ENCODE assay signal across 18 mouse cellular contexts in genomic region chr2:78965396-78965795, GRCm38 (mm10).
A peak's percentile ranks its signal among the peaks of the same experiment; 100 is the strongest.
DNase-seq lines count a peak whose midpoint lies in the region; ATAC-seq and TF ChIP-seq lines count a peak whose summit lies in the region.
"Had no signal": no experiment of that assay in that cellular context is flagged by ENCODE, and none has a peak within 500 bp of the region (broad histone marks: within the 10 kb centered on the region; RNA-seq: fewer than 3 reads in every experiment).

No protein-coding gene starts in this region.

- no peak overlapping the region for H3K4me3 ChIP-seq in hindbrain, postnatal 0 days (ENCODE audit: low read length)
- no peak overlapping the region for H3K4me3 ChIP-seq in hindbrain, embryonic 12.5 days
- H3K4me3 ChIP-seq in CH12.LX (replicated peaks in 1 of 3; ENCODE audit: low read depth in 2 of 3, low read length in 2 of 3, poor library complexity in 1 of 3): no peak overlapping the region
- H3K4me3 ChIP-seq: embryonic facial prominence, embryonic 15.5 days; erythroblast, embryonic 14.5 days; forebrain, embryonic 10.5 days; heart, embryonic 12.5 days; hindbrain, embryonic 13.5 days; intestine, embryonic 15.5 days had no signal

- H3K4me1 ChIP-seq in hindbrain, postnatal 0 days (ENCODE audit: insufficient read depth, low read length): 0 out of 2 replicates have a peak, but pooled peaks cover 5% of the 10 kb centered on the region
- H3K4me1 ChIP-seq in hindbrain, embryonic 12.5 days: peaks cover 11% of the 10 kb centered on the region
- H3K4me1 ChIP-seq in CH12.LX (ENCODE audit: control insufficient read depth in 1 of 2, insufficient read depth in 2 of 2): peaks cover 18 to 48% of the 10 kb centered on the region in 2 experiments
- H3K4me1 ChIP-seq: intestine, embryonic 15.5 days had no signal

- TF ChIP-seq CTCF in hindbrain, postnatal 0 days (IDR thresholded peaks at IDR 0.05; ENCODE audit: low read depth): no peak
- no peak for TF ChIP-seq CTCF in CH12.LX (conservative IDR thresholded peaks at IDR 0.05 in 1 of 2, IDR thresholded peaks at IDR 0.05 in 1 of 2; ENCODE audit: low read depth in 2 of 2, low read length in 2 of 2)

- ATAC-seq in hindbrain, postnatal 0 days: no peak
- ATAC-seq in hindbrain, embryonic 12.5 days (ENCODE audit: low FRiP score): no peak
- ATAC-seq: forebrain, embryonic 14.5 days; intestine, embryonic 15.5 days had no signal

- H3K4me2 ChIP-seq in hindbrain, postnatal 0 days (ENCODE audit: low read depth, low read length): no peak overlapping the region
- no peak overlapping the region for H3K4me2 ChIP-seq in hindbrain, embryonic 12.5 days (replicated peaks)
- peak overlapping the region; percentile 51; the same call in 1 of the 2 replicates for H3K4me2 ChIP-seq in CH12.LX (ENCODE audit: insufficient read depth, low read depth, poor library complexity, severe bottlenecking)
- H3K4me2 ChIP-seq: embryonic facial prominence, embryonic 15.5 days; heart, embryonic 12.5 days; hindbrain, embryonic 13.5 days; intestine, embryonic 15.5 days had no signal

- H3K27ac ChIP-seq in hindbrain, postnatal 0 days: no peak overlapping the region
- no peak overlapping the region for H3K27ac ChIP-seq in hindbrain, embryonic 12.5 days
- peak overlapping the region; percentile 86; the same call in 1 of the 2 replicates for H3K27ac ChIP-seq in CH12.LX (ENCODE audit: insufficient read depth, low read depth)
- H3K27ac ChIP-seq: embryonic facial prominence, embryonic 15.5 days; forebrain, embryonic 10.5 days; hindbrain, embryonic 13.5 days; intestine, embryonic 15.5 days had no signal

- H3K27me3 ChIP-seq in hindbrain, postnatal 0 days (ENCODE audit: insufficient read depth, low read length): no peaks in the 10 kb centered on the region
- H3K27me3 ChIP-seq in hindbrain, embryonic 12.5 days: no peaks in the 10 kb centered on the region
- no peaks in the 10 kb centered on the region for H3K27me3 ChIP-seq in CH12.LX (replicated peaks)
- H3K27me3 ChIP-seq: embryonic facial prominence, embryonic 15.5 days; heart, embryonic 12.5 days; hindbrain, embryonic 13.5 days; intestine, embryonic 15.5 days had no signal

- H3K79me2 ChIP-seq in CH12.LX (replicated peaks; ENCODE audit: control insufficient read depth, extremely low read depth, insufficient read depth, poor library complexity, severe bottlenecking): no peaks in the 10 kb centered on the region

- no peaks in the 10 kb centered on the region for H3K36me3 ChIP-seq in hindbrain, postnatal 0 days (ENCODE audit: insufficient read depth, low read length)
- no peaks in the 10 kb centered on the region for H3K36me3 ChIP-seq in hindbrain, embryonic 12.5 days
- H3K36me3 ChIP-seq in CH12.LX (replicated peaks in 1 of 2; ENCODE audit: control insufficient read depth in 1 of 2, insufficient read depth in 1 of 2, low read length in 1 of 2): no peaks in the 10 kb centered on the region
- H3K36me3 ChIP-seq: embryonic facial prominence, embryonic 15.5 days; forebrain, embryonic 10.5 days; heart, embryonic 12.5 days; hindbrain, embryonic 13.5 days; intestine, embryonic 15.5 days had no signal

- TF ChIP-seq RAD21 in CH12.LX (IDR thresholded peaks at IDR 0.05; ENCODE audit: low read depth, low read length): no peak

- TF ChIP-seq EP300 in CH12.LX (IDR thresholded peaks at IDR 0.05; ENCODE audit: low read length): no peak

- no peaks in the 10 kb centered on the region for H3K9me3 ChIP-seq in hindbrain, postnatal 0 days (ENCODE audit: low read length)
- no peaks in the 10 kb centered on the region for H3K9me3 ChIP-seq in hindbrain, embryonic 12.5 days (replicated peaks)
- H3K9me3 ChIP-seq in CH12.LX (replicated peaks; ENCODE audit: low read length): no peaks in the 10 kb centered on the region
- H3K9me3 ChIP-seq: embryonic facial prominence, embryonic 15.5 days; forebrain, embryonic 10.5 days; heart, embryonic 12.5 days; hindbrain, embryonic 13.5 days; intestine, embryonic 15.5 days had no signal

- no peak for TF ChIP-seq POLR2A in CH12.LX (IDR thresholded peaks at IDR 0.05; ENCODE audit: low read depth, low read length)

- in situ Hi-C loops in CH12.LX (cut with MboI; ENCODE audit: low pct_ligation_motif_present, low pct_unique_long_range_greater_than_20kb, low sequenced_read_pairs): loop anchor here (25.0 kb wide), 1 partner anchor 397 kb away; no protein-coding TSS in a partner anchor

- DNase-seq in cerebellum, postnatal 10 days: peak; percentile 27 to 43
- no peak for DNase-seq in cerebellum, adult 18-20 months
- DNase-seq in hindbrain, postnatal 0 days (ENCODE audit: low spot score): peak; percentile 40
- no peak for DNase-seq in CH12.LX (ENCODE audit: extremely low read depth)
- DNase-seq in retina, embryonic 14.5 days (ENCODE audit: low spot score): peak; percentile 59
- no peak for DNase-seq in gastrocnemius, postnatal 10 days
- DNase-seq: adrenal gland, postnatal 14 days; B cell, adult 2 months; cerebellum, adult 2 months; gastrocnemius, postnatal 14 days had no signal

- 57% methylated on average over 6 of the region's 6 CpGs for WGBS in hindbrain, postnatal 0 days
- 61% methylated on average over 6 of the region's 6 CpGs for whole genome bisulfite sequencing in hindbrain, embryonic 12.5 days

- H3K9ac ChIP-seq in hindbrain, postnatal 0 days (replicated peaks; ENCODE audit: low read length): no peak overlapping the region
- H3K9ac ChIP-seq in hindbrain, embryonic 12.5 days: no peak overlapping the region
- H3K9ac ChIP-seq in CH12.LX (ENCODE audit: insufficient read depth, low read depth): peak overlapping the region; percentile 59; the same call in 1 of the 2 replicates
- H3K9ac ChIP-seq: embryonic facial prominence, embryonic 15.5 days; heart, embryonic 12.5 days; hindbrain, embryonic 13.5 days; intestine, embryonic 15.5 days had no signal

- dilution Hi-C loops in CH12.LX (cut with MboI; ENCODE audit: extremely low pct_ligation_motif_present, extremely low pct_unique_long_range_greater_than_20kb, low sequenced_read_pairs): no loop called here

TF ChIP-seq in CH12.LX, 34 proteins besides CTCF, POLR2A, EP300 and RAD21:
- TF ChIP-seq USF1 (IDR thresholded peaks at IDR 0.05; ENCODE audit: low read depth, low read length) (no peak), CHD1 (IDR thresholded peaks at IDR 0.05; ENCODE audit: low read depth, low read length) (peak; percentile 66; the same call in 1 of the 2 replicates), MYC (IDR thresholded peaks at IDR 0.05; ENCODE audit: low read depth, low read length) (0 out of 2 replicates have a peak, but pooled peaks have one; percentile 5), BHLHE40 (IDR thresholded peaks at IDR 0.05; ENCODE audit: low read depth, low read length) (peak; percentile 75)

Comparison
In these comparisons a context has a peak if more than half of its experiments do, and no peak if none do; other contexts are left out.
1. DNase-seq: peak in cerebellum, postnatal 10 days (2 of 2), hindbrain, postnatal 0 days (single experiment) and retina, embryonic 14.5 days (single experiment); none in cerebellum, adult 18-20 months (0 of 2), CH12.LX (single experiment) and gastrocnemius, postnatal 10 days (single experiment).